Mouse (Mus musculus) hindbrain, embryonic 10.5 days (tissue): ENCODE results near the gene Ap2s1. TPM values are rescaled to one million over a fixed set of nuclear protein-coding genes. Genes with fewer than 3 reads are reported as not detected.

Experiments
- DNase-seq: peaks from one replicate; pipeline ENCODE4 v3.0.0-alpha.2; 2017; ENCODE audit warnings: low spot score
- H3K27ac ChIP-seq: fragments of 300-500 bp; sonication (generic); 2 replicates; pipeline ENCODE4 v1.5.1; 2016; ENCODE audit warnings: mild to moderate bottlenecking, moderate library complexity
- H3K27me3 ChIP-seq: fragments of 300-500 bp; sonication (generic); 2 replicates; pipeline ENCODE4 v1.6.1; 2016; ENCODE audit warnings: mild to moderate bottlenecking; ENCODE audit not compliant: poor library complexity, insufficient read depth, severe bottlenecking
- H3K36me3 ChIP-seq: fragments of 300-500 bp; sonication (generic); 2 replicates; pipeline ENCODE4 v1.6.1; 2016; ENCODE audit warnings: mild to moderate bottlenecking, moderate library complexity
- H3K4me1 ChIP-seq: fragments of 300-500 bp; sonication (generic); replicated peaks from 2 replicates; pipeline ENCODE4 v1.6.1; 2016; ENCODE audit warnings: mild to moderate bottlenecking
- H3K4me3 ChIP-seq: fragments of 300-500 bp; sonication (generic); 2 replicates; pipeline ENCODE4 v1.5.1; 2016; ENCODE audit warnings: mild to moderate bottlenecking, moderate library complexity
- H3K9me3 ChIP-seq: fragments of 300-500 bp; sonication (generic); 2 replicates; pipeline ENCODE4 v1.6.1; 2016; ENCODE audit warnings: mild to moderate bottlenecking, moderate library complexity
- WGBS: fragments of 180-500 bp; shearing (Covaris S2); methylation state at CpG from one replicate; pipeline ENCODE4 v1.1.7; 2016; 5-methylcytosine and 5-hydroxymethylcytosine counted together
- polyA plus RNA-seq: library from polyadenylated mRNA; unstranded; fragments of >200 nt; fragmentation: Nextera tagmentation; extraction: Ambion mirVana; gene quantifications from 2 replicates; pipeline ENCODE4 v1.2.1, GENCODE M21; 2016

Gene Ap2s1
- polyA plus RNA-seq, 1 experiment from 2014 or later, result 316 TPM

GRCm38 (mm10) chr7:16783758-16784415 lies 45.7 kb downstream of the Ap2s1 start:
- peaks cover 48% of the 10 kb centered on the region for H3K4me1 ChIP-seq
- H3K27me3 ChIP-seq, result no peaks in the 10 kb centered on the region
- no peak for DNase-seq
- H3K9me3 ChIP-seq, result no peaks in the 10 kb centered on the region
- peak overlapping the region; percentile 87 for H3K27ac ChIP-seq
- H3K36me3 ChIP-seq, result peaks cover 33% of the 10 kb centered on the region
- peak overlapping the region; percentile 91 for H3K4me3 ChIP-seq
- 51% methylated on average over 17 of the region's 17 CpGs for WGBS

- peak overlapping the region; percentile 91 for H3K4me3 ChIP-seq
- H3K27me3 ChIP-seq, result no peaks in the 10 kb centered on the region
- H3K27ac ChIP-seq, result 0 out of 2 replicates have a peak overlapping the region, but pooled peaks have one; percentile 18
- WGBS, result 74% methylated on average over 10 of the region's 10 CpGs
- peaks cover 39% of the 10 kb centered on the region for H3K36me3 ChIP-seq
- H3K9me3 ChIP-seq, result no peaks in the 10 kb centered on the region
- no peak for DNase-seq
- peaks cover 48% of the 10 kb centered on the region for H3K4me1 ChIP-seq
Observed at GRCm38 (mm10) chr7:16784498-16784976, 46.3 kb downstream of the Ap2s1 start.

- DNase-seq, result no peak
- WGBS, result 95% methylated on average over 8 of the region's 8 CpGs
- Histone ChIP-seq H3K4me3 (no peak overlapping the region), H3K4me1 (peaks cover 48% of the 10 kb centered on the region), H3K27ac (no peak overlapping the region), H3K36me3 (peaks cover 49% of the 10 kb centered on the region), H3K9me3 (no peaks in the 10 kb centered on the region), H3K27me3 (no peaks in the 10 kb centered on the region)
Observed at GRCm38 (mm10) chr7:16785541-16786083, 47.4 kb downstream of the Ap2s1 start.

GRCm38 (mm10) chr7:16792316-16792715 lies 54.1 kb downstream of the Ap2s1 start:
- H3K9me3 ChIP-seq, result no peaks in the 10 kb centered on the region
- 82% methylated on average over 5 of the region's 5 CpGs for WGBS
- peaks cover 78% of the 10 kb centered on the region for H3K36me3 ChIP-seq
- no peaks in the 10 kb centered on the region for H3K4me1 ChIP-seq
- no peaks in the 10 kb centered on the region for H3K27me3 ChIP-seq
- no peak overlapping the region for H3K27ac ChIP-seq
- no peak for DNase-seq
- H3K4me3 ChIP-seq, result no peak overlapping the region

GRCm38 (mm10) chr7:16793010-16793725 lies 55.0 kb downstream of the Ap2s1 start:
- no peak overlapping the region for H3K27ac ChIP-seq
- H3K9me3 ChIP-seq, result no peaks in the 10 kb centered on the region
- no peaks in the 10 kb centered on the region for H3K27me3 ChIP-seq
- no peak for DNase-seq
- no peaks in the 10 kb centered on the region for H3K4me1 ChIP-seq
- no peak overlapping the region for H3K4me3 ChIP-seq
- H3K36me3 ChIP-seq, result peaks cover 79% of the 10 kb centered on the region
- WGBS, result 92% methylated on average over 19 of the region's 19 CpGs

DNA sequence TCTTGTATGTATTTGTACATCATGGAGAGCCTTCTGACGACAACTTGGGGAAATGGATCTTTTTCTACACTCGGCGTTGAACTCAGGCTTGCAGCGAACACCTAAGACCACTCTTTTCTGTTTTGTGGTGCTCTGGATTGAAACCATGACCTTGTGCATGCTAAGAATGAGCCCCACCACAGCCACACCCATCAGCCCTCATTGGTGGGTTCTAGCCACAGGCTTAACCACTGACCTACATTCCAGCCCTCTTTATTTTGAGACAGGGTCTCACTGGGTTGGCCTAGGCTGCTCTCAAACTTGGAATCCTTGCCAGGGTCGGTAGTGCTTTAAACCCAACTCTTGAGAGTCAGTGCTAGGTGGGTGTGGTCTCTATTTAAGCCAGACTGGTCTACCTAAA lies 56.7 kb downstream of the Ap2s1 start:
- H3K9me3 ChIP-seq, result no peaks in the 10 kb centered on the region
- no peak overlapping the region for H3K4me3 ChIP-seq
- 94% methylated on average over 5 of the region's 5 CpGs for WGBS
- no peaks in the 10 kb centered on the region for H3K4me1 ChIP-seq
- peaks cover 72% of the 10 kb centered on the region for H3K36me3 ChIP-seq
- no peaks in the 10 kb centered on the region for H3K27me3 ChIP-seq
- no peak for DNase-seq
- no peak overlapping the region for H3K27ac ChIP-seq

Other genes starting within 250 kb of the Ap2s1 start
- gene Arhgap35, start 123.4 kb upstream of the Ap2s1 start, polyA plus RNA-seq, result 28.0 and 29.6 TPM in 2 replicates
- not detected in 2 replicates for gene Ceacam15, start 62.7 kb upstream of the Ap2s1 start, polyA plus RNA-seq
- gene Ceacam9, start 16.5 kb upstream of the Ap2s1 start, polyA plus RNA-seq, result not detected in 2 replicates
- 28.8 and 31.6 TPM in 2 replicates for gene Slc1a5, start 42.9 kb downstream of the Ap2s1 start, polyA plus RNA-seq
- gene Strn4, start 77.5 kb downstream of the Ap2s1 start, polyA plus RNA-seq, result 120 and 153 TPM in 2 replicates
- 29.3 TPM in 2 replicates for gene Fkrp, start 78.3 kb downstream of the Ap2s1 start, polyA plus RNA-seq
- 11.2 and 12.6 TPM in 2 replicates for gene Prkd2, start 104.5 kb downstream of the Ap2s1 start, polyA plus RNA-seq
- gene Dact3, start 136.9 kb downstream of the Ap2s1 start, polyA plus RNA-seq, result 3.2 and 4.9 TPM in 2 replicates
- gene Gng8, start 153.4 kb downstream of the Ap2s1 start, polyA plus RNA-seq, result 7.1 and 9.0 TPM in 2 replicates
- gene Ptgir, start 168.1 kb downstream of the Ap2s1 start, polyA plus RNA-seq, result 0.77 and 1.5 TPM in 2 replicates
- 170 and 245 TPM in 2 replicates for gene Calm3, start 185.7 kb downstream of the Ap2s1 start, polyA plus RNA-seq
- gene Pnmal2, start 206.3 kb downstream of the Ap2s1 start, polyA plus RNA-seq, result 4.0 and 12.2 TPM in 2 replicates
- 5.8 and 12.7 TPM in 2 replicates for gene Pnmal1, start 221.3 kb downstream of the Ap2s1 start, polyA plus RNA-seq
- 0.91 and 0.93 TPM in 2 replicates for gene Gm42372, start 244.7 kb downstream of the Ap2s1 start, polyA plus RNA-seq